Mouse (Mus musculus) liver, postnatal 0 days (tissue): ENCODE measurements around the gene Adap1.

Source experiments
- CTCF ChIP-seq: sonication (generic); IDR thresholded peaks from 2 replicates; pipeline ENCODE4 v1.5.1; 2016; ENCODE audit warnings: antibody characterized with exemption, low read depth
- EP300 ChIP-seq: IDR thresholded peaks from 2 replicates; pipeline ENCODE4 v1.6.1; 2016; ENCODE audit warnings: antibody characterized with exemption, low read depth, mild to moderate bottlenecking

DNA sequence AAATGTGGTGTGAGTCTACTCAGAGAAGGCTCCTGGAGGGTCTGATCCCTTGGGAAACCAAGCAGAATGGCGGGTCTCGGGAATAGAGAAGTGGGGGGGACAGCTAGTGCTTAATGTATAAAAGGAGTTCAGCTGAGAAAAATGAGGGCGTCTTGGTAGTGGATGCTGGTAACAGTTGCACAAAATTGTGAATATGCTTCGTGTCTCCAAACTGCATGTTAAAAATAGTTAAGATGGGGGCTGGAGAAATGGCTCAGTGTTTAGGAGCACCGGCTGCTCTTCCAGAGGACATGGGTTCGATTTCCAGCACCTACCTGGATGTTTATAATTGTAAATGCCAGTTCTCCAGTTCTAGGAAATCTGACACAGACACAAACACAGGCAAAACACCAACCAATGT lies 4.1 kb downstream of the Adap1 start:
- TF ChIP-seq EP300 (no peak), CTCF (no peak)
